Mouse (Mus musculus): ENCODE measurements at regions not wholly inside any gene's neighbourhood (a gene's known extent, or its start where the extent isn't known, plus 50 kb on each side); places are given as distances from the start of the nearest gene placed in this dataset.

GRCm38 (mm10) chr3:21507655-21508054 lies 568.8 kb upstream of the Tbl1xr1 start:
- H3K27ac ChIP-seq (ENCODE audit: poor library complexity, severe bottlenecking) = no peak overlapping the region
- H3K9ac ChIP-seq = no peak overlapping the region
- no peaks in the 10 kb centered on the region for H3K27me3 ChIP-seq (replicated peaks)
- ATAC-seq (ENCODE audit: insufficient number of reproducible peaks, low FRiP score) = no peak
- no peak overlapping the region for H3K4me2 ChIP-seq
- H3K36me3 ChIP-seq = 0 out of 2 replicates have a peak, but pooled peaks cover 5% of the 10 kb centered on the region
- H3K9me3 ChIP-seq (replicated peaks) = peaks cover 29% of the 10 kb centered on the region
- 89% methylated on average over 2 of the region's 2 CpGs for WGBS
- no peak overlapping the region for H3K4me3 ChIP-seq
- no peaks in the 10 kb centered on the region for H3K4me1 ChIP-seq (replicated peaks)

- H3K9ac ChIP-seq = no peak overlapping the region
- no peak for ATAC-seq (ENCODE audit: insufficient number of reproducible peaks, low FRiP score)
- 0 out of 2 replicates have a peak, but pooled peaks cover 5% of the 10 kb centered on the region for H3K36me3 ChIP-seq
- no peaks in the 10 kb centered on the region for H3K4me1 ChIP-seq (replicated peaks)
- peaks cover 26% of the 10 kb centered on the region for H3K9me3 ChIP-seq (replicated peaks)
- no peak overlapping the region for H3K27ac ChIP-seq (ENCODE audit: poor library complexity, severe bottlenecking)
- H3K4me3 ChIP-seq = no peak overlapping the region
- no peak overlapping the region for H3K4me2 ChIP-seq
- no peaks in the 10 kb centered on the region for H3K27me3 ChIP-seq (replicated peaks)
- 61% methylated on average over 4 of the region's 4 CpGs for WGBS
Measured at GRCm38 (mm10) chr3:21512081-21512480, 564.4 kb upstream of the Tbl1xr1 start.

GRCm38 (mm10) chr3:21524426-21524937 lies 552.0 kb upstream of the Tbl1xr1 start:
- Histone ChIP-seq H3K27me3 (replicated peaks) (no peaks in the 10 kb centered on the region), H3K9me3 (replicated peaks) (0 out of 2 replicates have a peak, but pooled peaks cover 2% of the 10 kb centered on the region), H3K27ac (ENCODE audit: poor library complexity, severe bottlenecking) (peak overlapping the region; percentile 54; the same call in 1 of the 2 replicates), H3K4me3 (no peak overlapping the region), H3K9ac (no peak overlapping the region), H3K36me3 (no peaks in the 10 kb centered on the region), H3K4me2 (no peak overlapping the region), H3K4me1 (replicated peaks) (peaks cover 7% of the 10 kb centered on the region; the same call in 1 of the 2 replicates)
- no peak for ATAC-seq (ENCODE audit: insufficient number of reproducible peaks, low FRiP score)
- WGBS = 29% methylated on average over 1 of the region's 1 CpGs

- Histone ChIP-seq H3K9me3 (replicated peaks) (no peaks in the 10 kb centered on the region), H3K4me3 (no peak overlapping the region), H3K9ac (no peak overlapping the region), H3K4me1 (replicated peaks) (0 out of 2 replicates have a peak, but pooled peaks cover 11% of the 10 kb centered on the region), H3K27ac (ENCODE audit: poor library complexity, severe bottlenecking) (no peak overlapping the region), H3K36me3 (no peaks in the 10 kb centered on the region), H3K27me3 (replicated peaks) (no peaks in the 10 kb centered on the region), H3K4me2 (no peak overlapping the region)
- peak; percentile 64; the same call in 1 of the 2 replicates for ATAC-seq (ENCODE audit: insufficient number of reproducible peaks, low FRiP score)
- 34% methylated on average over 5 of the region's 5 CpGs for WGBS
Measured at GRCm38 (mm10) chr3:21530862-21531261, 545.6 kb upstream of the Tbl1xr1 start.

- H3K27me3 ChIP-seq (replicated peaks) = no peaks in the 10 kb centered on the region
- no peaks in the 10 kb centered on the region for H3K36me3 ChIP-seq
- H3K27ac ChIP-seq (ENCODE audit: poor library complexity, severe bottlenecking) = no peak overlapping the region
- H3K4me3 ChIP-seq = no peak overlapping the region
- no peak for ATAC-seq (ENCODE audit: insufficient number of reproducible peaks, low FRiP score)
- no peaks in the 10 kb centered on the region for H3K9me3 ChIP-seq (replicated peaks)
- H3K4me2 ChIP-seq = no peak overlapping the region
- no peak overlapping the region for H3K9ac ChIP-seq
- peaks cover 15% of the 10 kb centered on the region for H3K4me1 ChIP-seq (replicated peaks)
- WGBS = 54% methylated on average over 2 of the region's 2 CpGs
Measured at GRCm38 (mm10) chr3:21539138-21539537, 537.3 kb upstream of the Tbl1xr1 start.

GRCm38 (mm10) chr3:21544456-21544855 lies 532.0 kb upstream of the Tbl1xr1 start:
- H3K9ac ChIP-seq = no peak overlapping the region
- ATAC-seq (ENCODE audit: insufficient number of reproducible peaks, low FRiP score) = no peak
- WGBS = 23% methylated on average over 2 of the region's 2 CpGs
- no peaks in the 10 kb centered on the region for H3K27me3 ChIP-seq (replicated peaks)
- no peaks in the 10 kb centered on the region for H3K36me3 ChIP-seq
- no peak overlapping the region for H3K27ac ChIP-seq (ENCODE audit: poor library complexity, severe bottlenecking)
- H3K4me1 ChIP-seq (replicated peaks) = peaks cover 28% of the 10 kb centered on the region
- H3K4me3 ChIP-seq = no peak overlapping the region
- no peaks in the 10 kb centered on the region for H3K9me3 ChIP-seq (replicated peaks)
- H3K4me2 ChIP-seq = no peak overlapping the region

GRCm38 (mm10) chr3:21545156-21545893 lies 531.1 kb upstream of the Tbl1xr1 start:
- no peaks in the 10 kb centered on the region for H3K36me3 ChIP-seq
- WGBS = 47% methylated on average over 5 of the region's 5 CpGs
- no peak overlapping the region for H3K9ac ChIP-seq
- no peak for ATAC-seq (ENCODE audit: insufficient number of reproducible peaks, low FRiP score)
- no peak overlapping the region for H3K4me3 ChIP-seq
- no peak overlapping the region for H3K4me2 ChIP-seq
- H3K4me1 ChIP-seq (replicated peaks) = peaks cover 29% of the 10 kb centered on the region
- no peaks in the 10 kb centered on the region for H3K9me3 ChIP-seq (replicated peaks)
- no peaks in the 10 kb centered on the region for H3K27me3 ChIP-seq (replicated peaks)
- no peak overlapping the region for H3K27ac ChIP-seq (ENCODE audit: poor library complexity, severe bottlenecking)

GRCm38 (mm10) chr3:21546411-21546810 lies 530.0 kb upstream of the Tbl1xr1 start:
- WGBS = 71% methylated on average over 2 of the region's 2 CpGs
- ATAC-seq (ENCODE audit: insufficient number of reproducible peaks, low FRiP score) = no peak
- no peaks in the 10 kb centered on the region for H3K27me3 ChIP-seq (replicated peaks)
- H3K36me3 ChIP-seq = no peaks in the 10 kb centered on the region
- H3K27ac ChIP-seq (ENCODE audit: poor library complexity, severe bottlenecking) = no peak overlapping the region
- H3K4me1 ChIP-seq (replicated peaks) = peaks cover 24% of the 10 kb centered on the region
- H3K9ac ChIP-seq = no peak overlapping the region
- H3K9me3 ChIP-seq (replicated peaks) = no peaks in the 10 kb centered on the region
- H3K4me2 ChIP-seq = no peak overlapping the region
- no peak overlapping the region for H3K4me3 ChIP-seq

GRCm38 (mm10) chr3:21549671-21550070 lies 526.8 kb upstream of the Tbl1xr1 start:
- no peak overlapping the region for H3K9ac ChIP-seq
- no peak overlapping the region for H3K27ac ChIP-seq (ENCODE audit: poor library complexity, severe bottlenecking)
- ATAC-seq (ENCODE audit: insufficient number of reproducible peaks, low FRiP score) = no peak
- no peak overlapping the region; the same call in 1 of the 2 replicates for H3K4me2 ChIP-seq
- no peaks in the 10 kb centered on the region for H3K36me3 ChIP-seq
- WGBS = 28% methylated on average over 4 of the region's 4 CpGs
- H3K9me3 ChIP-seq (replicated peaks) = no peaks in the 10 kb centered on the region
- H3K27me3 ChIP-seq (replicated peaks) = no peaks in the 10 kb centered on the region
- no peak overlapping the region for H3K4me3 ChIP-seq
- peaks cover 26% of the 10 kb centered on the region for H3K4me1 ChIP-seq (replicated peaks)

GRCm38 (mm10) chr3:21553159-21553758 lies 523.2 kb upstream of the Tbl1xr1 start:
- H3K4me3 ChIP-seq = no peak overlapping the region
- ATAC-seq (ENCODE audit: insufficient number of reproducible peaks, low FRiP score) = no peak
- no peaks in the 10 kb centered on the region for H3K9me3 ChIP-seq (replicated peaks)
- H3K36me3 ChIP-seq = no peaks in the 10 kb centered on the region
- peaks cover 14% of the 10 kb centered on the region for H3K4me1 ChIP-seq (replicated peaks)
- no peak overlapping the region for H3K9ac ChIP-seq
- no peak overlapping the region for H3K27ac ChIP-seq (ENCODE audit: poor library complexity, severe bottlenecking)
- WGBS = 53% methylated on average over 3 of the region's 3 CpGs
- no peaks in the 10 kb centered on the region for H3K27me3 ChIP-seq (replicated peaks)
- H3K4me2 ChIP-seq = no peak overlapping the region

- 50% methylated on average over 1 of the region's 1 CpGs for WGBS
Measured at GRCm38 (mm10) chr3:21553859-21554258, 522.6 kb upstream of the Tbl1xr1 start.

More at GRCm38 (mm10) chr3:21553859-21554258, 522.6 kb upstream of the Tbl1xr1 start:
- Histone ChIP-seq H3K4me2 (no peak overlapping the region), H3K27me3 (replicated peaks) (no peaks in the 10 kb centered on the region), H3K27ac (ENCODE audit: poor library complexity, severe bottlenecking) (no peak overlapping the region), H3K36me3 (no peaks in the 10 kb centered on the region), H3K9ac (no peak overlapping the region), H3K4me3 (no peak overlapping the region), H3K9me3 (replicated peaks) (no peaks in the 10 kb centered on the region), H3K4me1 (replicated peaks) (peaks cover 14% of the 10 kb centered on the region)
- ATAC-seq (ENCODE audit: insufficient number of reproducible peaks, low FRiP score) = no peak
